ENCODE assay signal across 8 mouse cellular contexts in genomic region chr19:23143541-23143940, GRCm38 (mm10). TPM values are rescaled to one million over a fixed set of nuclear protein-coding genes. Genes with fewer than 3 reads are reported as not detected.
DNase-seq lines count a peak whose midpoint lies in the region; ATAC-seq lines count a peak whose summit lies in the region.

No protein-coding gene starts in this region.

- H3K4me3 ChIP-seq in forebrain, embryonic 15.5 days = no peak overlapping the region
- no peak overlapping the region for H3K4me3 ChIP-seq in forebrain, embryonic 10.5 days
- no peak overlapping the region for H3K4me3 ChIP-seq in midbrain, embryonic 16.5 days (ENCODE audit: low read depth, low read length)
- H3K4me3 ChIP-seq in midbrain, embryonic 15.5 days = no peak overlapping the region
- 0 out of 2 replicates have a peak overlapping the region, but pooled peaks have one; percentile 0 for H3K4me3 ChIP-seq in hindbrain, embryonic 16.5 days (ENCODE audit: low read length)
- H3K4me3 ChIP-seq in neural tube, embryonic 15.5 days (replicated peaks) = peak overlapping the region; percentile 15; the same call in 1 of the 2 replicates

- 0 out of 2 replicates have a peak, but pooled peaks cover 4% of the 10 kb centered on the region for H3K27me3 ChIP-seq in forebrain, embryonic 15.5 days
- H3K27me3 ChIP-seq in forebrain, embryonic 10.5 days (ENCODE audit: poor library complexity, severe bottlenecking) = peaks cover 52% of the 10 kb centered on the region
- H3K27me3 ChIP-seq in midbrain, embryonic 16.5 days (ENCODE audit: control insufficient read depth, insufficient read depth, low read depth, low read length) = peaks cover 6% of the 10 kb centered on the region
- peaks cover 41% of the 10 kb centered on the region for H3K27me3 ChIP-seq in midbrain, embryonic 15.5 days (replicated peaks)
- peaks cover 2% of the 10 kb centered on the region; the same call in 1 of the 2 replicates for H3K27me3 ChIP-seq in hindbrain, embryonic 16.5 days (replicated peaks; ENCODE audit: control insufficient read depth, insufficient read depth, low read length)
- H3K27me3 ChIP-seq in neural tube, embryonic 15.5 days (replicated peaks) = peaks cover 19% of the 10 kb centered on the region

- H3K4me1 ChIP-seq in forebrain, embryonic 15.5 days = peaks cover 31% of the 10 kb centered on the region
- peaks cover 30% of the 10 kb centered on the region for H3K4me1 ChIP-seq in forebrain, embryonic 10.5 days
- peaks cover 12% of the 10 kb centered on the region for H3K4me1 ChIP-seq in midbrain, embryonic 16.5 days (ENCODE audit: control insufficient read depth, insufficient read depth, low read length)
- H3K4me1 ChIP-seq in midbrain, embryonic 15.5 days = peaks cover 22% of the 10 kb centered on the region
- peaks cover 15% of the 10 kb centered on the region for H3K4me1 ChIP-seq in hindbrain, embryonic 16.5 days (ENCODE audit: control insufficient read depth, insufficient read depth, low read depth, low read length)
- peaks cover 29% of the 10 kb centered on the region for H3K4me1 ChIP-seq in neural tube, embryonic 15.5 days

- no peak for ATAC-seq in forebrain, embryonic 15.5 days (replicated peaks)
- ATAC-seq in midbrain, embryonic 16.5 days = no peak
- no peak for ATAC-seq in midbrain, embryonic 15.5 days (replicated peaks)
- ATAC-seq in hindbrain, embryonic 16.5 days = no peak
- ATAC-seq in neural tube, embryonic 15.5 days (ENCODE audit: low FRiP score) = no peak

- WGBS in forebrain, embryonic 15.5 days = 79% methylated on average over 8 of the region's 8 CpGs
- 79% methylated on average over 8 of the region's 8 CpGs for WGBS in forebrain, embryonic 10.5 days
- 78% methylated on average over 8 of the region's 8 CpGs for WGBS in midbrain, embryonic 16.5 days
- 79% methylated on average over 8 of the region's 8 CpGs for WGBS in midbrain, embryonic 15.5 days
- 71% methylated on average over 8 of the region's 8 CpGs for WGBS in hindbrain, embryonic 16.5 days
- WGBS in neural tube, embryonic 15.5 days = 75% methylated on average over 8 of the region's 8 CpGs

- H3K27ac ChIP-seq in forebrain, embryonic 15.5 days (replicated peaks) = no peak overlapping the region
- H3K27ac ChIP-seq in forebrain, embryonic 10.5 days = no peak overlapping the region
- H3K27ac ChIP-seq in midbrain, embryonic 16.5 days (ENCODE audit: low read length) = no peak overlapping the region
- no peak overlapping the region for H3K27ac ChIP-seq in midbrain, embryonic 15.5 days
- no peak overlapping the region for H3K27ac ChIP-seq in hindbrain, embryonic 16.5 days (ENCODE audit: low read depth, low read length)
- H3K27ac ChIP-seq in neural tube, embryonic 15.5 days (replicated peaks) = no peak overlapping the region

- H3K36me3 ChIP-seq in forebrain, embryonic 15.5 days = no peaks in the 10 kb centered on the region
- H3K36me3 ChIP-seq in forebrain, embryonic 10.5 days (replicated peaks) = no peaks in the 10 kb centered on the region
- no peaks in the 10 kb centered on the region for H3K36me3 ChIP-seq in midbrain, embryonic 16.5 days (ENCODE audit: control insufficient read depth, insufficient read depth, low read length)
- H3K36me3 ChIP-seq in midbrain, embryonic 15.5 days (replicated peaks) = no peaks in the 10 kb centered on the region
- no peaks in the 10 kb centered on the region for H3K36me3 ChIP-seq in hindbrain, embryonic 16.5 days (ENCODE audit: control insufficient read depth, insufficient read depth, low read length)
- no peaks in the 10 kb centered on the region for H3K36me3 ChIP-seq in neural tube, embryonic 15.5 days

- DNase-seq in forebrain, embryonic 10.5 days (ENCODE audit: extremely low spot score, low spot score) = no peak
- DNase-seq in urinary bladder, adult 2 months (ENCODE audit: low spot score) = no peak
- no peak for DNase-seq in T-cell, adult 2 months (ENCODE audit: low spot score)

- no peak overlapping the region for H3K9ac ChIP-seq in forebrain, embryonic 15.5 days (replicated peaks)
- no peak overlapping the region for H3K9ac ChIP-seq in midbrain, embryonic 16.5 days (ENCODE audit: low read depth, low read length)
- H3K9ac ChIP-seq in midbrain, embryonic 15.5 days = no peak overlapping the region
- no peak overlapping the region for H3K9ac ChIP-seq in hindbrain, embryonic 16.5 days (ENCODE audit: low read depth, low read length)
- no peak overlapping the region for H3K9ac ChIP-seq in neural tube, embryonic 15.5 days (replicated peaks)

- H3K4me2 ChIP-seq in forebrain, embryonic 15.5 days (replicated peaks) = 0 out of 2 replicates have a peak overlapping the region, but pooled peaks have one; percentile 5
- H3K4me2 ChIP-seq in midbrain, embryonic 16.5 days (ENCODE audit: low read length) = 0 out of 2 replicates have a peak overlapping the region, but pooled peaks have one; percentile 11
- H3K4me2 ChIP-seq in midbrain, embryonic 15.5 days = no peak overlapping the region
- peak overlapping the region; percentile 98 for H3K4me2 ChIP-seq in hindbrain, embryonic 16.5 days (ENCODE audit: low read length)
- peak overlapping the region; percentile 98 for H3K4me2 ChIP-seq in neural tube, embryonic 15.5 days

- no peaks in the 10 kb centered on the region for H3K9me3 ChIP-seq in forebrain, embryonic 15.5 days
- H3K9me3 ChIP-seq in forebrain, embryonic 10.5 days = no peaks in the 10 kb centered on the region
- no peaks in the 10 kb centered on the region for H3K9me3 ChIP-seq in midbrain, embryonic 16.5 days (replicated peaks; ENCODE audit: control insufficient read depth, low read length, poor library complexity, severe bottlenecking)
- H3K9me3 ChIP-seq in midbrain, embryonic 15.5 days = no peaks in the 10 kb centered on the region
- no peaks in the 10 kb centered on the region for H3K9me3 ChIP-seq in hindbrain, embryonic 16.5 days (ENCODE audit: control insufficient read depth, low read length)
- H3K9me3 ChIP-seq in neural tube, embryonic 15.5 days (replicated peaks) = no peaks in the 10 kb centered on the region

RNA-seq across cellular contexts. Expression of gene Klf9, which starts 2.5 kb away (rescaled TPM):
- polyA plus RNA-seq in forebrain, embryonic 15.5 days (2015; fragmentation: Nextera tagmentation; extraction: Ambion mirVana) = 2.4 and 2.5 TPM in 2 replicates
- polyA plus RNA-seq in forebrain, embryonic 10.5 days (2016; fragmentation: Nextera tagmentation; extraction: Ambion mirVana) = 0.81 and 0.95 TPM in 2 replicates
- 2.3 and 3.1 TPM in 2 replicates for polyA plus RNA-seq in midbrain, embryonic 16.5 days (2015; fragmentation: Nextera tagmentation; extraction: Ambion mirVana)
- 2.4 and 2.7 TPM in 2 replicates for polyA plus RNA-seq in midbrain, embryonic 15.5 days (2015; fragmentation: Nextera tagmentation; extraction: Ambion mirVana)
- polyA plus RNA-seq in hindbrain, embryonic 16.5 days (2015; fragmentation: Nextera tagmentation; extraction: Ambion mirVana) = 3.8 and 4.9 TPM in 2 replicates
- polyA plus RNA-seq in neural tube, embryonic 15.5 days (2015; fragmentation: Nextera tagmentation; extraction: Ambion mirVana) = 5.0 and 5.3 TPM in 2 replicates
- polyA plus RNA-seq in urinary bladder, adult 2 months (2012; rRNA removed) = 58.6 and 73.7 TPM in 2 replicates

Comparison
In these comparisons a context has a peak if more than half of its experiments do, and no peak if none do; other contexts are left out.
1. H3K4me3 ChIP-seq: peak in hindbrain, embryonic 16.5 days (single experiment) and neural tube, embryonic 15.5 days (single experiment); none in forebrain, embryonic 15.5 days (single experiment), forebrain, embryonic 10.5 days (single experiment), midbrain, embryonic 16.5 days (single experiment) and midbrain, embryonic 15.5 days (single experiment).